Mouse (Mus musculus) embryonic facial prominence, embryonic 10.5 days (tissue): ENCODE measurements around the gene Atp6v1g2. TPM values are rescaled to one million over a fixed set of nuclear protein-coding genes. Genes with fewer than 3 reads are reported as not detected.
A peak's percentile ranks its signal among the peaks of the same experiment; 100 is the strongest.

Experiments
- DNase-seq: peaks from one replicate; pipeline ENCODE4 v3.0.0-alpha.2; 2017; ENCODE audit warnings: low spot score
- H3K27ac ChIP-seq: fragments of 300-500 bp; sonication (generic); replicated peaks from 2 replicates; pipeline ENCODE4 v1.5.1; 2016; ENCODE audit warnings: mild to moderate bottlenecking
- H3K27me3 ChIP-seq: fragments of 300-500 bp; sonication (generic); replicated peaks from 2 replicates; pipeline ENCODE4 v1.6.1; 2016; ENCODE audit warnings: low read depth, mild to moderate bottlenecking; ENCODE audit not compliant: poor library complexity, severe bottlenecking
- H3K36me3 ChIP-seq: fragments of 300-500 bp; sonication (generic); replicated peaks from 2 replicates; pipeline ENCODE4 v1.6.1; 2016; ENCODE audit warnings: mild to moderate bottlenecking, moderate library complexity
- H3K4me1 ChIP-seq: fragments of 300-500 bp; sonication (generic); 2 replicates; pipeline ENCODE4 v1.6.1; 2016
- H3K4me3 ChIP-seq: fragments of 300-500 bp; sonication (generic); 2 replicates; pipeline ENCODE4 v1.5.1; 2016; ENCODE audit warnings: mild to moderate bottlenecking, moderate library complexity
- H3K9me3 ChIP-seq: fragments of 300-500 bp; sonication (generic); 2 replicates; pipeline ENCODE4 v1.6.1; 2016; ENCODE audit warnings: mild to moderate bottlenecking
- WGBS: fragments of 180-500 bp; shearing (Covaris S2); methylation state at CpG from one replicate; pipeline ENCODE4 v1.1.7; 2016; 5-methylcytosine and 5-hydroxymethylcytosine counted together
- polyA plus RNA-seq: library from polyadenylated mRNA; unstranded; fragments of >200 nt; fragmentation: Nextera tagmentation; extraction: Ambion mirVana; gene quantifications from 2 replicates; pipeline ENCODE4 v1.2.1, GENCODE M21; 2016

Gene Atp6v1g2
- polyA plus RNA-seq, 1 experiment from 2014 or later = 5.2 TPM

DNA sequence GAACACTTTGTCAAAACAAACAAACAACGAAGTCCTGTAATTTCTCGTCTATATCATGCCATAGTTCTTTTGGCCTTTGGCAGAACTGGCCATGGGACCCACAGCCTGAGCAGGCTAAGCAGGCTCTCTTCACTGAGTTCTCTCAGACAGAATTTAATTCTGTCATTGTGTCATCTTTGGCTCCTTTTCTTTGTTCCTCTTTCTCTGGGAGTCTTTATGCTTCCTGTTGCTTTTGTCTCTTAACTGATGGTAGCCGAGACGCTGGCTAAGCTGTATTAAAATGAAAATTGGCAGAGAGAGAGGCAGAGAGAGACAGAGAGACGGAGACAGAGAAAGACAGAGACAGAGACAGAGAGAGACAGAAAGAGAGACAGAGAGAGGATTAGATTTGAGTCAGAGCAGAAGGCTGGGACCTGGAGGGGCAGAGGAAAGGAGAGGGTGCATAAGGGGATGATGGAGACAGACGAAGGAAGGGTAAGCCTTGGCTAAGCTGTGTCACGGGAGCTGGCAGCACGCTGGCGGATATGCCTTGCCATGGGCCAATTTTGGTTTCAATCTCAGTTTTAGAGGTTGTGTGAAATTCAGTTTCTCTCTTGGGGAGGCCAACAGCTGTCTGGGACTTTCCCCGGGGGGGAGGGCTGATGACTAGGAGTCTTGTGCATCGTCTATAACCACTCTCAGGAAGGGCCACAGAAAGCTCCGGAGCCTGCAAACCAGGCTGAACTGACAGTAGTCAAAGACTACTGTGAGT, 23.5 kb upstream of the Atp6v1g2 start:
- H3K27me3 ChIP-seq = peaks cover 7% of the 10 kb centered on the region
- H3K4me1 ChIP-seq = peaks cover 11% of the 10 kb centered on the region
- H3K27ac ChIP-seq = no peak overlapping the region
- H3K36me3 ChIP-seq = no peaks in the 10 kb centered on the region
- DNase-seq = no peak
- no peaks in the 10 kb centered on the region for H3K9me3 ChIP-seq
- 78% methylated on average over 12 of the region's 12 CpGs for WGBS
- no peak overlapping the region for H3K4me3 ChIP-seq

GRCm38 (mm10) chr17:35210593-35210992, 22.9 kb upstream of the Atp6v1g2 start:
- WGBS = 77% methylated on average over 3 of the region's 3 CpGs
- no peaks in the 10 kb centered on the region for H3K36me3 ChIP-seq
- DNase-seq = no peak
- H3K4me3 ChIP-seq = no peak overlapping the region
- H3K27ac ChIP-seq = no peak overlapping the region
- H3K4me1 ChIP-seq = peaks cover 7% of the 10 kb centered on the region
- H3K27me3 ChIP-seq = peaks cover under 1% of the 10 kb centered on the region
- no peaks in the 10 kb centered on the region for H3K9me3 ChIP-seq

- no peaks in the 10 kb centered on the region for H3K36me3 ChIP-seq
- H3K4me3 ChIP-seq = no peak overlapping the region
- 93% methylated on average over 5 of the region's 5 CpGs for WGBS
- peaks cover 7% of the 10 kb centered on the region for H3K4me1 ChIP-seq
- no peaks in the 10 kb centered on the region for H3K27me3 ChIP-seq
- no peak overlapping the region for H3K27ac ChIP-seq
- H3K9me3 ChIP-seq = no peaks in the 10 kb centered on the region
- no peak for DNase-seq
Observed at GRCm38 (mm10) chr17:35213071-35213470, 20.4 kb upstream of the Atp6v1g2 start.

DNA sequence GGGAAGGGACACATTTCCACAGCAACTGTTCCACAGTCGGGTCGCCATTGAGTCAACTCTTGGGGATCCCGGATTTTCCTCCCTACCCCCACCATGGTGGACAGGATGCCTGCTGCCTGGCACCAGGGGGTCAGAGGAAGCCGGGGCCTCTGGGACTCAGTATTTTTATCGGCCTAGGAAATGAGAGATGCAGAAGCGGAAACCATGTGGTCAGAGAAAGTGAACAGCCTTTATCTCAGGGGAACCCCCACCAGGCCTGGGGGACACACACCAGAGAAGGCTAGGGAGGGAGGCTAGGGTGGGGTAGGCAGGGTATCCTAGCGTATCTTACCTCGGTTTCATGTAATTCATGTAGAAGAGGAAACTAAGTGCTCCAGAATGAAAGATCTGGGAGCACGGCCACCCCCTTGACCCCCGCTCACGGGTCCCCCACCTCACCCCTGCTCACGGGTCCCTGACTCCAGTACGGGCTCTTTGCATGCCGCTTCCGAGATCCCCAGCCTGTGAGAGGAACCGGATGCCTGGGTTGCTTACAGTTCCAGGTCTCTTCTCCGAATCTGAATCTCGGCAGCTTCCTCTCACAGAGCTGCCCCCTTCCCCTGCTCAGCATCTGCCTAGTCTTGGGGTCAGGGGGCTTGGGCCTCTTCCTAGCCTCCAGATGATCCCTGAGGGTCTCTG, 14.8 kb upstream of the Atp6v1g2 start:
- DNase-seq = no peak

GRCm38 (mm10) chr17:35219601-35220041, 13.8 kb upstream of the Atp6v1g2 start:
- H3K9me3 ChIP-seq = no peaks in the 10 kb centered on the region
- H3K27ac ChIP-seq = 0 out of 2 replicates have a peak overlapping the region, but pooled peaks have one; percentile 11
- DNase-seq = no peak
- 83% methylated on average over 6 of the region's 6 CpGs for WGBS
- H3K27me3 ChIP-seq = no peaks in the 10 kb centered on the region
- H3K4me1 ChIP-seq = peaks cover 17% of the 10 kb centered on the region
- peaks cover 53% of the 10 kb centered on the region for H3K36me3 ChIP-seq
- no peak overlapping the region for H3K4me3 ChIP-seq

More for the DNA sequence above, 14.8 kb upstream of the Atp6v1g2 start:
- Histone ChIP-seq H3K9me3 (no peaks in the 10 kb centered on the region), H3K4me1 (peaks cover 22% of the 10 kb centered on the region), H3K27ac (no peak overlapping the region), H3K4me3 (no peak overlapping the region), H3K27me3 (no peaks in the 10 kb centered on the region), H3K36me3 (peaks cover 44% of the 10 kb centered on the region)
- 79% methylated on average over 18 of the region's 18 CpGs for WGBS

DNA sequence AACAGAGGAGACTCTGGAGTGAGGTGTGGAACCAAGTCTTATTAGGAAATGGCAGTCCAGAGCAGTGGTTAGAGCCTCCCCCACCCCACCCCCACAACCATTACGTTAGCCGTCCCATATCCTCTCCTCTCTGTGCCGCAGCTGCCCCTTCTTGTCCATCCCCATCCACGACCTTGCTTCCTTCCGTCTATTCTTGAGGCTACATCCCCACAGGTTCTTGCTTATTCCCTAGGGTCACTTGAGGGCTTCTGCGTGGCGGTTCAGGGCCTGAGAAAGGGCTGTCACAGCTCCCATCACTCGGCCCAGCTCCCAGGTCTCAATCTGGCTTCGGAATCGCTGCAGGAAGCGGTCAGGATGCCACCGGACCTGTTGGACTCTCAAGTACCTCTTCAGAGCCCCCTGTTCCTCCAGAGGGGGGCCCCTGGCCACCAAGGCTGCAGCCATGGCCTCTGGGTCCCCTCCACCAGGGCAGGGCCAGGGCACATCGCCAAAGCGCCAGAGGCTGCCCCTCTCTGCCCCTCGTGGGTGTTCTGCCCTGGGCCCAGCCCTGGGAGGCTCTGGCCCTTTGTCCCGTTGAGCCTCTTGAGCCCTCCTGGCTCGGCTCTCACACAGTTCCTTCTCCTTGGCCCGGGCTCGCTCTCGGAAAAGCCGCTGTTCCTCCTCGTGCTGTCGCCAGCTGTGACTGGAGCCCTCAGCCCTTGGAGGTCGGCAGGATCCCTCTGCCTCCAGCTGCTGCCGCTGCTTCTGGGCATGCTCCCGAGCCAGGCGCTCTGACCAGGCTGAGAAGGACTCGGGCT, 13.1 kb upstream of the Atp6v1g2 start, which contains the start of gene Gm16181:
Gene Gm16181, plus strand, starts transcription at position 679 of the 797 bp plus-strand sequence.
- Histone ChIP-seq H3K27me3 (no peaks in the 10 kb centered on the region), H3K27ac (peak within 1 kb of the TSS; percentile 11), H3K9me3 (no peaks in the 10 kb centered on the region), H3K4me3 (no peak within 1 kb of the TSS), H3K4me1 (0 out of 2 replicates have a peak, but pooled peaks cover 15% of the 10 kb centered on the region), H3K36me3 (peaks cover 60% of the 10 kb centered on the region)
- no peak for DNase-seq
- 83% methylated on average over 28 of the region's 28 CpGs for WGBS

DNA sequence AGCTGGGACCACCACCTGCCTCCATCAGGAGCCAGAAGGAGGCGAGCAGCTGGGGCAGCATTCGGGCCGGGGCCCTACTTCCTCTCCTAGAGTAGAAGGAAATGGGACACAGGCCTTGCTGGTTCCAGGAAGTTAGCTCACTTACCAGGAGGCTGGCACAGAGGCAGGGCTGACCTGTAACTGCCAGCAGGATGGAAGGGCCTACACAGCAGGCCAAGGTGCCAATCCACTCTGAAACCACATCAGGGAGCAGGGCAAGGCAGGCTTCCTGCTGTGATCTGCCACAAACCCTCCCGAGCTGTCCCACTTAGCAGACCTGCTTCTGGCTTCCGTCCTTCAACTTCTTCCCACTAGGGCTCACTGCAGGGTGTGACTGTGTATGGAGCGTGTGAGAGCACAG, 11.2 kb upstream of the Atp6v1g2 start:
- DNase-seq = no peak
- H3K4me3 ChIP-seq = no peak overlapping the region
- no peaks in the 10 kb centered on the region for H3K27me3 ChIP-seq
- 0 out of 2 replicates have a peak, but pooled peaks cover 15% of the 10 kb centered on the region for H3K4me1 ChIP-seq
- no peaks in the 10 kb centered on the region for H3K9me3 ChIP-seq
- no peak overlapping the region for H3K27ac ChIP-seq
- H3K36me3 ChIP-seq = peaks cover 76% of the 10 kb centered on the region
- WGBS = 77% methylated on average over 6 of the region's 6 CpGs

DNA sequence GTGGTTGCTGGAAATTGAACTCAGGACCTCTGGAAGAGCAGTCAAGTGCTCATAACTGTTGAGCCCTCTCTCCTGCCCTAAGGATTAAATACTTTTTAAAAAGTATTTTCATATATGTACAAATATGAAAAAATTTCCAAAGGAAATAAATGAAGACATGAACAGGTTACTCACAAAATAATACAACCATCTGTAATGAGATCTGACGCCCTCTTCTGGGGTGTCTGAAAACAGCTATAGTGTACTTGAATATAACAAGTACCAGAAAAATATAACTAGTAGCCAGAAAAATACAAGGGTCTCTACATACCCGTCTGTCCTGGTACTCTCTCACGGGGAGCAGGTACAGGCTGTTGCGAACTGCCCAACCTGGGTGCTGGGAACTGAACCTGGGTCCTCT, 8.8 kb upstream of the Atp6v1g2 start:
- H3K4me1 ChIP-seq = 0 out of 2 replicates have a peak, but pooled peaks cover 15% of the 10 kb centered on the region
- no peak overlapping the region for H3K4me3 ChIP-seq
- H3K27me3 ChIP-seq = no peaks in the 10 kb centered on the region
- H3K9me3 ChIP-seq = no peaks in the 10 kb centered on the region
- DNase-seq = no peak
- no peak overlapping the region for H3K27ac ChIP-seq
- 94% methylated on average over 4 of the region's 4 CpGs for WGBS
- peaks cover 90% of the 10 kb centered on the region for H3K36me3 ChIP-seq

DNA sequence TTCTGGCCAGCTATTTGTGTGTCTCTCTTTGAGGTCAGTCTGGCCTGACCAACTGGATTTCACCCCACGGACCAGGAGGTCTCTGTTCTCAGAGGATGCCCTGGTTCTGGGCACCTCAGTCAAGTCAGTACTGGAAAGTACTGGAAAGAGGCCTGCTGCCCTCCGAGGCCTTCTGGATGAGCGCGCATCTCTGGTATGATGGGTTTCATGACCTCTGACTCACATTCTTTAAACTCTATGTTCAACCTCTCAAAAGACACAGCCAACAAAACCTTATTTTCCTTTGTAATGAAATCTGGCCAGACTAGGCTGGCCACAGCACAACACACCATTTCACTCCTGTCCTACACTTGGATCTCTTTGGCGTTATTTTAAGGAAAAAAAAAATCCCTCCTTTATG, 8.0 kb upstream of the Atp6v1g2 start:
- Histone ChIP-seq H3K27ac (no peak overlapping the region), H3K27me3 (no peaks in the 10 kb centered on the region), H3K4me3 (no peak overlapping the region), H3K36me3 (peaks cover 89% of the 10 kb centered on the region), H3K4me1 (0 out of 2 replicates have a peak, but pooled peaks cover 9% of the 10 kb centered on the region), H3K9me3 (no peaks in the 10 kb centered on the region)
- 93% methylated on average over 5 of the region's 5 CpGs for WGBS
- DNase-seq = no peak

DNA sequence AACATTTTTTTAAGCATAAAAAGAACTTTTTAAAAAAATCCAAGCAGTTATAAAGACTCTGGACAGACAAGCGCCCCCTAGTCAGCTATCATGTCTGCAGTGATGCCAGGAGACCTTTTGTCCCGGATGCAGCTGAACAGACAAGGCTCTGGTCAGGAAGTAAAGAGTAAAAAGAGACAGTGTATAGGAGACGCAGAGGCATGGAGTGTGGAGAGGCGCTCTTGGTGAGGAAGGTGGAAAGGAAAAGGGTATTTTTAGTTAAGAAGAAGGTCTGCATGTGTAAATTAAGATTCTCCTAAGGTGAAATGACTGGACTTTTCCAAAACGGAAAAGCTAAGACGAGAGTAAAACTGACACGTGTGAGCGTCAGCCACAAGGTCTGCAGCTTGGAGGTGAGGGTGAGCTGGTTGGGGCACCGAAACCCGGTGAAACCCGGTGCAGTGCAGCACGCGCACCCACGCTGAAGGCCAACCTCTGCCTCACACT, 6.9 kb upstream of the Atp6v1g2 start:
- Histone ChIP-seq H3K36me3 (peaks cover 92% of the 10 kb centered on the region), H3K4me1 (peaks cover 3% of the 10 kb centered on the region), H3K27ac (no peak overlapping the region), H3K4me3 (no peak overlapping the region), H3K9me3 (no peaks in the 10 kb centered on the region), H3K27me3 (no peaks in the 10 kb centered on the region)
- DNase-seq = no peak
- 84% methylated on average over 14 of the region's 14 CpGs for WGBS

DNA sequence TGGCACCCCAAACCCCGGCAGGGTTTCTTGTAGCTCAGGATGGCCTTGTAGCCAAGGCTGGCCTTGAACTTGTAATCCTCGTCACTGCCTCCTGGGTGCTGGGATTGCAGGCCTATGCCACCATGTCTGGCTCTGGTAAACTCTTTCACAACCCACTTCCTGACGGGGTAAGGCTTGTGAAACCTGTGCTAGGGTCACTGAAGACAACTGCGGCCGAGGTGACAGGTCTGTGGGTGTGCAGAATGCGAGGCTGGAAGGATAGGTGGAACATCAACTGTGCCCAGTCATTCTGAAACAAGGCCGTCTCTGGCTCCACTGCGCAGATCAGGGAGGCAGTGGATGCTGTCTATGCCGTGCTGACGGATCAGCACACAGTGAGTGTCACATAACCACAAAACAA, 2.4 kb upstream of the Atp6v1g2 start:
- Histone ChIP-seq H3K27me3 (no peaks in the 10 kb centered on the region), H3K9me3 (no peaks in the 10 kb centered on the region), H3K4me3 (no peak overlapping the region), H3K27ac (no peak overlapping the region), H3K4me1 (peaks cover 27% of the 10 kb centered on the region), H3K36me3 (peaks cover 66% of the 10 kb centered on the region)
- 93% methylated on average over 10 of the region's 10 CpGs for WGBS
- DNase-seq = no peak

- Histone ChIP-seq H3K4me1 (peaks cover 37% of the 10 kb centered on the region), H3K27me3 (no peaks in the 10 kb centered on the region), H3K9me3 (no peaks in the 10 kb centered on the region), H3K27ac (no peak overlapping the region; the same call in 1 of the 2 replicates), H3K4me3 (peak overlapping the region; percentile 30; the same call in 1 of the 2 replicates), H3K36me3 (peaks cover 59% of the 10 kb centered on the region)
- 13% methylated on average over 12 of the region's 12 CpGs for WGBS
- peak; percentile 87 for DNase-seq
Observed at GRCm38 (mm10) chr17:35232043-35232442, 1.4 kb upstream of the Atp6v1g2 start.
